Mouse (Mus musculus) heart, adult 2 months (tissue): ENCODE measurements at regions not wholly inside any gene's neighbourhood (a gene's known extent, or its start where the extent isn't known, plus 50 kb on each side); places are given as distances from the start of the nearest gene placed in this dataset.

Experiments
- CTCF ChIP-seq: fragments of 200-600 bp; IDR thresholded peaks from 2 replicates; pipeline ENCODE4 v1.8.1; 2022; ENCODE audit warnings: antibody characterized with exemption, mild to moderate bottlenecking, moderate library complexity
- EP300 ChIP-seq: fragments of 200-500 bp; IDR thresholded peaks from 2 replicates; pipeline ENCODE4 v1.6.1; 2011; ENCODE audit warnings: low read depth, low read length, control low read depth; ENCODE audit not compliant: insufficient read depth
- POLR2A ChIP-seq: fragments of 200-500 bp; IDR thresholded peaks from 2 replicates; pipeline ENCODE4 v1.6.1; 2011; ENCODE audit warnings: mild to moderate bottlenecking, low read depth, low read length, control low read depth; ENCODE audit not compliant: insufficient read depth

GRCm38 (mm10) chr3:22982430-22982829 lies 906.0 kb downstream of the Tbl1xr1 start:
- no peak for TF ChIP-seq CTCF
- no peak for TF ChIP-seq POLR2A
- no peak for TF ChIP-seq EP300
